Mouse (Mus musculus): ENCODE measurements around the gene Adora2b. TPM values are rescaled to one million over a fixed set of nuclear protein-coding genes. Genes with fewer than 3 reads are reported as not detected.

The Adora2b gene
- polyA plus RNA-seq, 1 experiment from 2014 or later, result 2.9 TPM

DNA sequence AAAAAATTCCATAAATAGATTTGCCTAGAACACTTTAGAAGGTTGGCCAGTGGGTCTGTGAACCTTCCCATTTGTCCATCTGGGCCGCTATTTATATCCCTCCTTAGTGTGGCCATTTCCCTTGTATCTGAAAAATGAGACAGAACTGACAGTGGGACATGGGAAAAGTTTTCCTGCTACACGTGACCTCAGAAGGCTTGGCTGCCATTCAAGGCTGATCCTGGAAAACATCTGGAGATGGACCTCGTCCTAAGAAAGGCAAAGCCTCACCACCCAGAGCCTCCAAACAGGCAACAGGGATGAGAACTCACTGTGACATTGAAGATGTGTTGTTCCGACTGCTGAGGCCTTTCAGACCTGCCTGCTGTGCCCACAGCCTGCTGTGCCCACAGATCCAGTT, 24.0 kb upstream of the Adora2b start:
- no peak overlapping the region for H3K4me2 ChIP-seq (replicated peaks)
- no peak overlapping the region for H3K27ac ChIP-seq
- H3K4me3 ChIP-seq (replicated peaks), result no peak overlapping the region
- no peaks in the 10 kb centered on the region for H3K9me3 ChIP-seq
- H3K4me1 ChIP-seq (replicated peaks), result no peaks in the 10 kb centered on the region
- H3K27me3 ChIP-seq, result no peaks in the 10 kb centered on the region
- ATAC-seq, result no peak
- 87% methylated on average over 4 of the region's 4 CpGs for WGBS
- H3K36me3 ChIP-seq, result no peaks in the 10 kb centered on the region; the same call in 1 of the 2 replicates
- H3K9ac ChIP-seq (replicated peaks), result no peak overlapping the region

DNA sequence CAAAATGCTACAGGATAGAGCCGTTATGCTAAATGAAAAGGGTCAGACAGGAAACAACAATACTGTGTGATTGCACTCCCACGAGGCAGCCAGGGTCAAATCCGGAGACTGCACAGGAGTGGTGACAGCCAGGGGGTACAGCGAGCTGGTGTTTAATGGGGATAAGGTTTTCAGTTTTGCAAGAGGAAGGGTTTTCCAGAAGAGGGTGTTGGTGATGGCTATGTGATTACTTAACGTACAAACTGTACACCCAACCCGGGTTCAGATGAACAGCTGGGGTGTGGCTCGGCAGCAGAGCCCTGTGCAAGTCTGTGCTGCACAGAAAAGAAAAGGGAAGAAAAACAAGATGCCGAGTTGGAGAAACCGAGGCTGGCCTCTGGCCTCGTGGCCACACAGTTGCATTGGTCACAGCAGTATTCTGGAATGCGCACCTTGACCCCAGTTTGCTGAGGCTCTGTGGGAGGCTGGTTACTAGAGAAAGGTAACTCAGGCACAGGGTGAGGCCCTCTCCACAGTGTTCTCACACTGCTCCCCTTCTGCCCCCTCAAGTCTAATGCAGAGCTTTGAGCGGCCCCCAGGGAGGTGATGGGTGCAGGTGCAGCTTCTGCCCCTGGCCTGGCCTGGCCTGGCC, 8.0 kb upstream of the Adora2b start:
- H3K4me3 ChIP-seq (replicated peaks), result no peak overlapping the region
- H3K9me3 ChIP-seq, result no peaks in the 10 kb centered on the region
- no peak overlapping the region for H3K27ac ChIP-seq
- no peak overlapping the region for H3K4me2 ChIP-seq (replicated peaks)
- H3K27me3 ChIP-seq, result no peaks in the 10 kb centered on the region
- ATAC-seq, result no peak
- H3K9ac ChIP-seq (replicated peaks), result no peak overlapping the region
- 79% methylated on average over 12 of the region's 12 CpGs for WGBS
- no peaks in the 10 kb centered on the region for H3K4me1 ChIP-seq (replicated peaks)
- H3K36me3 ChIP-seq, result no peaks in the 10 kb centered on the region

DNA sequence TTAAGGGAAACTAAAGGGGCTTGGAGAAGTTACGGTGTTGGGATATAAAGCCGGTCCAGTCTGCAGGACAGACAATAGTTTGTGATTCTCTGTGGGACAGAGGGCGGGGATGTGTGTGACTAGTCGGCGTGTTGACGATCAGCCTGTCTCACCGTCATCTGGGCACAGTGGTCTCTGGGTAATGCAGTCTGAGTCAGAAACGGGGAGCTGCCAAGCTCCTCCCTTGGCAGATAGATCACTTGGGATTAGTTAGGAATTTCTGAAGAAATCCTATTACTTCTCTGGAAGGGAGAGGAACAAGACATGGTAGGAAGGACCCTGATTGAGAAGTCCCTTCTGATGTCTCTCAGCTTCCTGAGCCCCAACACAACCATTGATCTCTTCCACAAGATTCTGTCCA, 4.9 kb upstream of the Adora2b start:
- Histone ChIP-seq H3K9me3 (no peaks in the 10 kb centered on the region), H3K4me1 (replicated peaks) (peaks cover 3% of the 10 kb centered on the region; the same call in 1 of the 2 replicates), H3K4me3 (replicated peaks) (no peak overlapping the region), H3K36me3 (no peaks in the 10 kb centered on the region), H3K27me3 (peaks cover 10% of the 10 kb centered on the region), H3K4me2 (replicated peaks) (no peak overlapping the region), H3K27ac (no peak overlapping the region), H3K9ac (replicated peaks) (no peak overlapping the region)
- 89% methylated on average over 8 of the region's 8 CpGs for whole genome bisulfite sequencing
- no peak for ATAC-seq

DNA sequence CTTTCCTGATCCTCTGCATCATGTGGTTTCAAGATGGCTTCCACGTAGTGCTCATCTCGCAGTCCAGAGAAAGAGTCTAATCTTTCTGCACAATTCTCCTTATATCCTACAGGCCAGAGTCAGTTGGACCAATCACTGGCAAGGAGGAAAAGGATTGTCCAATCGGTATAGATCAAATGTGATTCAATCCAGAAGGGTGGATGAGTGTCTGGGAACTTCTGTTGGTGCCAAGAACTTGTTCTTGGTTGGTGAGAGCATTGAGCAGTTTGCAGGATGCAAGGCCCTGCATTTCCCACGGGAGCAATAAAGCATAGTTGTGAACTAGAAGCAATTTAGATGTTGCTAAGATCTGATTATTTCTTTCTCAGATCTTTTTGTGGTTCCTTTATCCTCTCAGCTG, 4.3 kb upstream of the Adora2b start:
- peaks cover 16% of the 10 kb centered on the region for H3K27me3 ChIP-seq
- H3K36me3 ChIP-seq, result no peaks in the 10 kb centered on the region
- peaks cover 8% of the 10 kb centered on the region for H3K4me1 ChIP-seq (replicated peaks)
- no peak overlapping the region for H3K4me3 ChIP-seq (replicated peaks)
- 93% methylated on average over 4 of the region's 4 CpGs for WGBS
- no peak for ATAC-seq
- no peaks in the 10 kb centered on the region for H3K9me3 ChIP-seq
- no peak overlapping the region for H3K4me2 ChIP-seq (replicated peaks)
- H3K27ac ChIP-seq, result no peak overlapping the region
- H3K9ac ChIP-seq (replicated peaks), result no peak overlapping the region

DNA sequence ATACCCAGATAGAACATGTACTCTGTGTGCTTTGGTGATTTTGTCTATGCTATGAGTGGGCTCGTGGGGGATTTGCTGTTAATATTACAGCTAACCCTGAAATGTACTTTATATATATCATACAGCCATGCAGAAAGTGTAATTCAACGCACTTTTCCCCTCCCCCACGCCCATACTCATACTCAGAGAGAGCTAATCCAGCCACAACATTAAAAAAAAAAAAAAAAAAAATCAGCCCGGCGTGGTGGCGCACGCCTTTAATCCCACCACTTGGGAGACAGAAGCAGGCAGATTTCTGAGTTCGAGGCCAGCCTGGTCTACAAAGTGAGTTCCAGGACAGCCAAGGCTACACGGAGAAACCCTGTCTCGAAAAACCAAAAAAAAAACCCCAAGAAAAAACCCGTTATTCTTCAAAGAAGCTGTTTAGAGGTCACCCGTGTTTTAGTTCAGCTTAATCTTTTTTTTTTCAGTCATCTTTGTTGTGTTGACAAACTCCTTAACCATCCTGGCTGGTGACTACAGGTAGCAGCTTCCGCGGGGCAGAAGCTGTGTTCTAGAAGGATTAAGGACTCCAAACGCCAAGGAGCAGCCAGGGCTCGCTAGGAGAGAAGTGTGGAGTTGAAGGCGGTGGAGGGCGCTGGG, 904 bp upstream of the Adora2b start:
- H3K36me3 ChIP-seq, result no peaks in the 10 kb centered on the region
- WGBS, result 41% methylated on average over 18 of the region's 18 CpGs
- peaks cover 40% of the 10 kb centered on the region for H3K27me3 ChIP-seq
- no peak overlapping the region for H3K27ac ChIP-seq
- no peak for ATAC-seq
- peak overlapping the region; percentile 63 for H3K9ac ChIP-seq (replicated peaks)
- H3K4me1 ChIP-seq (replicated peaks), result peaks cover 14% of the 10 kb centered on the region
- H3K9me3 ChIP-seq, result no peaks in the 10 kb centered on the region
- peak overlapping the region; percentile 97 for H3K4me2 ChIP-seq (replicated peaks)
- peak overlapping the region; percentile 67 for H3K4me3 ChIP-seq (replicated peaks)

DNA sequence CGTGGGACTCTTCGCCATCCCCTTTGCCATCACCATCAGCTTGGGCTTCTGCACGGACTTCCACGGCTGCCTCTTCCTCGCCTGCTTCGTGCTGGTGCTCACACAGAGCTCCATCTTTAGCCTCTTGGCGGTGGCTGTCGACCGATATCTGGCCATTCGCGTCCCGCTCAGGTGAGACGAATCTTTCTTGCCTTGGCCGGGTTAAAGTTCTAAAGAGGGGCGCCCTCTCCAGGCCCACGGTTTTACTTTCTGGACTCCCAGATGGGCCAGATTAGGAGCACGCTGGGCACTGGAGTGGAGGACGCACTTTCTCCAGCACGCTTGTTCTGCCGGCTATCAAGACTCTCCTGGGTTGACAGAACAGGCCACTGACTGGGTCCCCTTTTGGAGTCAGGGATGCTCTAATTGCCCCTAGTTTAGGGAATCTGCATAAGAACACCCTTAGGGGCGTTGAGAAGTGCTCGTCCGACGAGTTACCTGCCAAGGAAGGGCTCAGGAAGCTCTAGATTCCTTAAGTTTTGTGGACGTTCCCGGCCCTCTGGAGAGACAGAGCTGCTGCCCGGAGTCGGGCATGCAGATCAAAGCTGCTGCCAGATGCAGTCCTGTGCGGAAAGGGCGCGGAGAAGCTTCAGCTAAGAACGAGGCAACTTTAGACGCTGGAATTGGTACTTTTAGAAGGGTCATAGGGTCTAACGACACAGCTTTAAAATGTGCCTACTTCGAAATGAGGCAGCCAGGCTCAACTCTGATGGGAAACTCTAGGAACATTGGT, 668 bp downstream of the Adora2b start:
- H3K27me3 ChIP-seq, result peaks cover 41% of the 10 kb centered on the region
- H3K9me3 ChIP-seq, result no peaks in the 10 kb centered on the region
- no peaks in the 10 kb centered on the region for H3K36me3 ChIP-seq
- H3K4me2 ChIP-seq (replicated peaks), result peak overlapping the region; percentile 97
- peak overlapping the region; percentile 63 for H3K9ac ChIP-seq (replicated peaks)
- H3K4me3 ChIP-seq (replicated peaks), result peak overlapping the region; percentile 67
- H3K4me1 ChIP-seq (replicated peaks), result peaks cover 14% of the 10 kb centered on the region
- H3K27ac ChIP-seq, result no peak overlapping the region
- ATAC-seq, result no peak; the same call in 1 of the 2 replicates
- WGBS, result 3% methylated on average over 35 of the region's 35 CpGs

DNA sequence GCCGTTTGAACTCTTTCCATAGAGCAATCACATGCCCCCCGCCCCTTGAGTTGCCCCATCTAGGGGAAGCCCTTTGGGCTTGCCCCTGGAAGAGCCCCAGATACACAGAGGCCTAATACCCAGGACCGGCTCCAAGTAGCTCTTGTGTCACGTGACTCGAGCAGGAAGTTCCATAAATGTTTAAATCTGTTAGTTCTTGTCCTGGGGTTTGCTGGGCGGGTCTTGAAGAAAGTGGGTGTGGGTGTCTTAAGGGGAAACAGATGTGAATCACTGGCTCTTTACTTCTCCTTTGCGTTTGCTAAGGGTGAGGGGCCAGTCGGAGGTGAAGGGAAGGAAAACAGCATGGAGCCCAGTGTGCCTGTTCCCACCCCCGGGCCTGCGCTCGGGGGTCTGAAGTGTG, 2.3 kb downstream of the Adora2b start:
- no peaks in the 10 kb centered on the region for H3K9me3 ChIP-seq
- 72% methylated on average over 11 of the region's 11 CpGs for WGBS
- no peak for ATAC-seq
- H3K4me2 ChIP-seq (replicated peaks), result peak overlapping the region; percentile 13; the same call in 1 of the 2 replicates
- H3K27me3 ChIP-seq, result peaks cover 41% of the 10 kb centered on the region
- H3K36me3 ChIP-seq, result no peaks in the 10 kb centered on the region
- peaks cover 14% of the 10 kb centered on the region for H3K4me1 ChIP-seq (replicated peaks)
- H3K27ac ChIP-seq, result no peak overlapping the region
- H3K9ac ChIP-seq (replicated peaks), result no peak overlapping the region
- no peak overlapping the region for H3K4me3 ChIP-seq (replicated peaks)

DNA sequence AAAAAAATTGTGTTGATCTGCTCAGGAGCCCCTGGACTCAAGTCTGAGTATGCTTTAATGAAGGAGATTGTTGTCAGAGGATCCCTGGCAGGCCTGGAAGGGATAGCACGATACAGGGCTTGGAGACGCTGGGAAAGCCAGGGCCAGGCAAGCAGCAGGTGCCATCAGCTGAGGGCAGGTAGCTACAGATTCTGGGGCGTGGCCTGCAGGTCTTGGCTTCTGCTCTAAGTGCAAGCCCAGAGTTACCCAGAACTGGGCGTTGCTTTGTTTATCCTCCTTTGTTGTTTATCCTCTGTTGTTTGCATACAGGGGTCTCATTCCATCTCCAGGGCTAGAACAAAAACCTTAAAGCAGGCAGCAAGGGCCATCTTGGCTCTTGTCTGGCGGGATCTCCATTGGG, 4.6 kb downstream of the Adora2b start:
- H3K4me1 ChIP-seq (replicated peaks), result peaks cover 11% of the 10 kb centered on the region
- H3K9ac ChIP-seq (replicated peaks), result no peak overlapping the region
- H3K4me3 ChIP-seq (replicated peaks), result no peak overlapping the region
- H3K27ac ChIP-seq, result no peak overlapping the region
- H3K36me3 ChIP-seq, result no peaks in the 10 kb centered on the region
- H3K27me3 ChIP-seq, result peaks cover 32% of the 10 kb centered on the region
- no peak for ATAC-seq
- H3K9me3 ChIP-seq, result no peaks in the 10 kb centered on the region
- WGBS, result 71% methylated on average over 5 of the region's 5 CpGs
- no peak overlapping the region for H3K4me2 ChIP-seq (replicated peaks)

DNA sequence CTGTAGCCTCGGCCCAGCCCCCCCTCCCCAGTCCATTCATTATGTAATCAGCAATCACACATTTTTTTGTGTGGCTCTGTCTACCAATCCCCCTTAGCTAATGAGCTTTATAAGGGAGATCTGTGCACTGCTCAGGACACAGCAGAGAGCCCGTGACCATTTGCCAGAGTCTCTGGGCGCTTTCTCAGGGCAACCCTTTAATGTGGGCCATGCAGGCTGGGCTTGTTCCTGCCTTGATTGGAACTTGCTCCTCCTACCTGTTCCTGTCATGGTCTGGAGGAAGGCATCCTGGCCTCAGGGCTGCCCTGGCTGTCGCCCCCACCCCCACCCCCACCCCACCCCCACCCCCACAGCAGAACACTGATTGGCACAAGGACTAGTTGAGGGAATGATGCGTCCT, 10.4 kb downstream of the Adora2b start:
- 52% methylated on average over 5 of the region's 5 CpGs for WGBS
- Histone ChIP-seq H3K9ac (replicated peaks) (no peak overlapping the region), H3K4me1 (replicated peaks) (0 out of 2 replicates have a peak, but pooled peaks cover 4% of the 10 kb centered on the region), H3K4me3 (replicated peaks) (no peak overlapping the region), H3K9me3 (no peaks in the 10 kb centered on the region), H3K36me3 (no peaks in the 10 kb centered on the region), H3K27ac (no peak overlapping the region), H3K4me2 (replicated peaks) (no peak overlapping the region), H3K27me3 (no peaks in the 10 kb centered on the region)
- 0 out of 2 replicates have a peak, but pooled peaks have one; percentile 40 for ATAC-seq

DNA sequence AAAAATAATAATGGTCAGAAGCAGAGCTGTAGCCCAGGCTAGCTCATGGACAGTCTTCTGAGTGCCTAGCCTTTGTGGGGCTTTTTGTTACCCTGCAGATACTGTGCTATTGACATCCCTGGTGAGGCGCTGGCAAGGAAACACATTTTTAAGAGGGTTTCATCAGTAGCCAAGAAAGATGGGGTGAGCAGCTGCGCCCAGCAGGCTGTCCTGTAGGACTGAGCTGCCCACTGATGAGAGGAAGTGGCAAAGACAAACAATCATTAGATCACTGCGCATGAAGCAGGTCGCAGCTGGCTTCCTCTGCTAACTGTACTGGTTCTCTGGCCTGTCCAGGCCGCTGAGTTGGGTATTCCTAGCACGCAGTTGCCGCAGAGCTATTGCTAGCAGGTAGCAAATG, 14.8 kb downstream of the Adora2b start:
- Histone ChIP-seq H3K4me1 (replicated peaks) (peaks cover 28% of the 10 kb centered on the region), H3K9me3 (no peaks in the 10 kb centered on the region), H3K36me3 (no peaks in the 10 kb centered on the region), H3K4me2 (replicated peaks) (no peak overlapping the region), H3K27ac (no peak overlapping the region), H3K4me3 (replicated peaks) (no peak overlapping the region), H3K27me3 (no peaks in the 10 kb centered on the region), H3K9ac (replicated peaks) (no peak overlapping the region)
- 83% methylated on average over 7 of the region's 7 CpGs for WGBS
- no peak for ATAC-seq

DNA sequence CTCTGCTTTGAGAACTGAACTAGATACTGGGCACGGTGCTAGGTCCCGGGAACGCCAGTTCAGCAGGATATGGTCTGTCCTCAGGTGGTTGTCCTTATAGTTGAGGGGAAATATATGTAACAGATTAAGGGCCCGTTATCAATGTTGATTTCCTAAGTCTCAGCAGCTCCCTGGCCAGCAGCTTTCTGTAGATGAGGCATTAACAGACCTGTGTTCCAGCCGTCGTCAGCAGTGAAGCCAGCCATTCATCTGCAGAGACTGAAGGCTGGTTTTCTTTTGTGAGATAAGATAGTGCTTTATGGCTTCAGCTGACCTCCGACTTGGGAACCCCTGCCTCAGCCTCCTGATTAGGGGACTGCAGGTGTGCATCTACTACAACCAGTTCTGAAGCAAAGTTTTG, 15.2 kb downstream of the Adora2b start:
- Histone ChIP-seq H3K9me3 (no peaks in the 10 kb centered on the region), H3K4me1 (replicated peaks) (peaks cover 26% of the 10 kb centered on the region), H3K27ac (no peak overlapping the region), H3K4me3 (replicated peaks) (no peak overlapping the region), H3K36me3 (no peaks in the 10 kb centered on the region), H3K4me2 (replicated peaks) (no peak overlapping the region), H3K27me3 (no peaks in the 10 kb centered on the region), H3K9ac (replicated peaks) (no peak overlapping the region)
- ATAC-seq, result no peak
- WGBS, result 73% methylated on average over 7 of the region's 7 CpGs

DNA sequence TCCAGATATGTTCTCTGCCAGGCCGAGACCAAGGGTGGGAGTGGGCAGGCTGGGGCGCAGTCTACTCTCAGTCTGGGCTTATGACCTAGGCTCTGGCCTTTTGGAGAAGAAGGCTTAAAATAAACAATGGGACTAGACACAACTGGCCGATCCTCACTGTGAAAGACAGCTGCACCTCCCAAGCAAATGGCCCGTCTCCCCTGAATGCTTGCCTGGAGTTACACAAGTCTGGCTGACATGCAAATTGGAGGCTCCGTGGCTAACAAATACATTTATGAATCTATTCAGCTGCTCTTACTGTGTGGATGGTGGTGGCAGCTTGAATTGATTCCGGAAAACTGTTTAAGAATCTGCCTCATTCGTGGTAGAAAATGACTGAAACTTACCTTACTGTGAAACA, 16.9 kb downstream of the Adora2b start:
- Histone ChIP-seq H3K4me2 (replicated peaks) (no peak overlapping the region), H3K27me3 (no peaks in the 10 kb centered on the region), H3K9me3 (no peaks in the 10 kb centered on the region), H3K4me1 (replicated peaks) (peaks cover 24% of the 10 kb centered on the region), H3K27ac (peak overlapping the region; percentile 35; the same call in 1 of the 2 replicates), H3K4me3 (replicated peaks) (no peak overlapping the region), H3K9ac (replicated peaks) (no peak overlapping the region), H3K36me3 (no peaks in the 10 kb centered on the region)
- no peak for ATAC-seq
- 40% methylated on average over 7 of the region's 7 CpGs for WGBS
